Mouse (Mus musculus) right cerebral cortex, postnatal 36 days (tissue): ENCODE measurements around the gene Asb10.
A peak's percentile ranks its signal among the peaks of the same experiment; 100 is the strongest.

Experiments used
- DNase-seq, 2 experiments: peaks; one replicate each; pipeline ENCODE4 v3.0.0; 2022; ENCODE audit warnings: low spot score in 2 of 2, mixed read lengths in 1 of 2

Asb10 gene

DNA sequence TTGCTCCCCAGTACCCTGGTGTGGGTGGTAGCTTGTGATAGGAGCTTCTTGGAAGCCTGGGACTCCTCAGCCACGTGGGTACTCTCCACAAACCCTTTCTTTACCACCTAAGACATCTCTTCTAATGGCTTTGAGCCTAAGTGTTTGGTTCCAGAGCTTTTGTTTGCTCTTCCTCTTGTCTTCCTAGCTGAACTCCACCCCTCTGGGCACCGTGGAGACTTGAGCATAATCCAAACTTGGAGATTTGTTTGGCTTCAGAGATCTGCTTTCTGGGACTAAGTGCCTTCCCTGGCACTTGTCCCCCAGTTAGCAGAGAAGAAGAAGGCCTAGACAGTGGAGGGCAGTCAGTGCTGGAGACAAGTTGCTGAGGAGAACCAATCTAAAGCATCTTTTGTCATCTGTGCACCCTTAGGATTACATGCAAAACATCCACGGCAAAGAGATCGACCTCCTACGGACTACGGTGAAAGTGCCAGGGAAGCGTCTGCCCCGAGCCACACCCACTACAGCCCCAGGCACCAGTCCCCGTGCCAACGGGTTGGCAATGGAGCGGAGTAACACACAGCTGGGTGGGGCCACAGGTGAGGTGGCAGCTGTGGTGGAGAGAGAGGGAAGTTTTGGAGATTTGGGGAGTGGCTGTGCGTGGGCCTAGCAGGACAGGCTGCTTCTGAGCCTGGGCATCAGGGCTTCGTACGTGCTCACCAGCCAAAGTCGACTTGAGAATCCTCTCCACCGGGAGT, 48.1 kb downstream of the Asb10 start:
- DNase-seq = no peak

DNA sequence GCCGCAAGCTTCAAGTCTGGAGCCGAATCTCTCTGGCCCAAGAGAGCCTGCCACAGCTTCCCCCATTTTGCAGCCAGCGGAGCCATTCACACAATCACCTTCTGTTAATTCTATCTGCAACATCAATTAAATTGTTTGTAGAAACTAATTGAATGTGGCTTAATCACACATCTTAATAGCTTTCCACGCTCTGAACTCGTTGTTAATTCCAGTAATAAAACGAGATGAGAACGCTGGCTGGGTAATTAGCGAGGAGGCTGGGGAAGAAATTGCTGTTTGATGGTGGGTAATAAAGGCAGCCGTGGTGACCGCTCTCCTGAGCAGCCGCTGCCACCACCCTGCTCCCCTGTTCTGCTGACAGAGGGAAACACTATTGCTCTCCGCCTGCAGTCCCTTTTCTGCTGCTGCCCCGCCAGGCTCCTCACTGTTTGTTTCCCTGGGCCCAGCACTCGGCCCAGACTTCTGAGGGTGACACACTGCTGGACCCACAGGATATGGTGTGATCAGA, 50.3 kb downstream of the Asb10 start:
- DNase-seq = no peak

DNA sequence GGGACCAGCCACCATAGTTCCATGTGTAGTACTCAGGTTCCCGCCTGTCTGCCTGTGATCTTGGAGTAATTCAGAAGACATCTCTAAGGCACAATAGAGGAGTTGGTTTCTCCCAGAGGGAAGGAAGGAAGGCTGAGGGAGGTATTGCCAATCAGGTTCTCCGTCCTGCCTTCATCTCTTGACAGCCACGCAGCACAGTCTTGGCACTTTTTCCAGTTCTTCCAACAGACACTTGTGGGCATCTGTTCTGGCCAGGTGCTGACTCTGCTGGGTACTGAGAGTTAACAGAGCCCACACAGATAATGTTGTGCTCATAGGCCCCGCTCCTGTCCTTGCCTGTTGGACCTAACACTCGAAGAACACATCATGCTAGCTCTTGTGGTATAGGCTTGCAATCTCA, 54.0 kb downstream of the Asb10 start:
- DNase-seq = no peak

DNA sequence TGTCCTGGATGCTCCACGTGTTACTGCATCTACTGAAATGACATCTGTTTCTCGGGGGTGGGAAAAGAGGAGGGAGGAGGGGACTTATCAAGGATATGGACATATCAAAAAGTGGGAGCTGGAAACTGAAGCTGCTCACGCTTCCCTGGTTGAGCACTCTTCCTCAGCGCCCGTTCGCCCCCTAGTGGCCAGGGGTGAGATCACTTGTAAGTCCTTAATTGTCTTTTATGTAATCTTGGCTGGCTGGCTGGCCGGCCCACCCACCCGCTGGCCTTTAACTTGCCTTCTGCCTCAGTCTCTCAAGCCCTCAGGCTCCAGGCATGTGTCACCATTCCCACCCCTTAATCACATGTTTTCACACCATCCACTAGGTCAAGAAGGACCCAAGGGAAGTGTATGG, 54.7 kb downstream of the Asb10 start:
- peak; percentile 79 to 84 for DNase-seq

DNA sequence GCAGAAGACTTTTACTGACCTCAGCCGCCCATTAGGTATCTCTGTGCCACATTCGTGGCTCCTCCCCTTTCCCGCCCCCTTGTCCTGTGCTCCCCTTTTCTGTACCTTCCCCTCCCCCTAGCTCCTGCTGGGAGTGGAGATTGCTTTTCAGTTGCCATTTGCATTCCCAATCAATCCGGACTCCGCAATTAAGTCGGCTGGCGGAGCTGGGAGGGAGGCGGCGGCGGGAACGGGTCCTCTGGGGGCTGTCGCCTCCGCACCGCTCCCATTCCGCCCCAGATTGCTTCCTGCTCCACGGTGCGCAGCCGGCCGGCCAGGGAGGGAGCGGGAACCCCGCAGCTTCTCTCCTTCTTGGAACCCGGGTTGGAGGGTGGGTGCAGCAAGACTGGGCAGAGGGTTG, 55.8 kb downstream of the Asb10 start:
- DNase-seq = no peak

DNA sequence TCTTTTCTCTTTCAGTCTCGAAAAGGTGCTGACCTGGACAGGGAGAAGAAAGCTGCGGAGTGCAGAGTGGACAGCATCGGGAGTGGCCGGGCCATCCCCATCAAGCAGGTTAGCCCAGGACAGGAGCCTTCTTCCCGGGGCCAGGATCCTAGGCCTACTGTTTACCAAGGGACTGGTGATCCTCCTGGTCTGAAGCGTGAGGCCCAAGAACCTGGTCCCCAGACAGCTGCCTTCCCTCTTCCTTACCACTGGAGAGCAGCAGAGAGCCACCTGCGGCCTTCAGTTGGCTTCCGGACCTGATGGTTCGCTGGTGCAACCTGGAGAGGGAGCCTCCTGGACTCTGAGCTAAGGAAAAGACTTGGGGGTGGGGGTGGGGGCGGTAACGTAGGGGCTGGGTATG, 57.5 kb downstream of the Asb10 start:
- DNase-seq = peak; percentile 51 to 53
